Mouse (Mus musculus): ENCODE measurements around the gene Pou3f3.

The Pou3f3 gene

GRCm38 (mm10) chr1:42710234-42710633 lies 14.7 kb downstream of the Pou3f3 start:
- no peak for DNase-seq (ENCODE audit: low spot score)

GRCm38 (mm10) chr1:42710995-42711394 lies 15.4 kb downstream of the Pou3f3 start:
- DNase-seq (ENCODE audit: low spot score), result peak; percentile 22

- peak; percentile 16 for DNase-seq (ENCODE audit: low spot score)
These were observed 16.1 kb downstream of the Pou3f3 start for GRCm38 (mm10) chr1:42711456-42712310.

GRCm38 (mm10) chr1:42712311-42712690 lies 16.7 kb downstream of the Pou3f3 start:
- DNase-seq (ENCODE audit: low spot score), result peak; percentile 8

- peak; percentile 59 for DNase-seq (ENCODE audit: low spot score)
These were observed 17.8 kb downstream of the Pou3f3 start for GRCm38 (mm10) chr1:42713104-42713932.

- DNase-seq (ENCODE audit: low spot score), result peak; percentile 81
These were observed 18.7 kb downstream of the Pou3f3 start for GRCm38 (mm10) chr1:42714016-42714931.

- no peak for DNase-seq (ENCODE audit: low spot score)
These were observed 23.0 kb downstream of the Pou3f3 start for GRCm38 (mm10) chr1:42718549-42718948.

DNA sequence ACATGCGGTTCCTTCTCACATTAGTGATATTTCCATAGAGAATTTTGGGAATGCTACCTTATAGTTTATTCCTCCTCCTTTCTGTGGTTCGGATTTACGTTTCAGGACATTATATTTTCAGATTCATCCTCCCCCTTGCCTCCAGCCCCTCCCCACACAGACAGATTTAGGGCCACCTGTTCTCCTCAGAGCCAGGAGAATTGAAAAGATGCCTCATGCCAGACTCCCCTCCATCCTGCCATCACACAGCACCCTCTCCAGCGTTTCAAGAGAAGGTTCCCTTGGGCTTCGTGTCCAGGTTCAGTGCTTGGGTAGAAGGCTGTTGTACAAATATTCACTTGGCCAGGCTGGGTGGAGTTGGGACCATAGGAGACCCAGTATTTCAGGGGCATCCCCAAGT lies 25.8 kb downstream of the Pou3f3 start:
- DNase-seq (ENCODE audit: low spot score), result no peak

DNA sequence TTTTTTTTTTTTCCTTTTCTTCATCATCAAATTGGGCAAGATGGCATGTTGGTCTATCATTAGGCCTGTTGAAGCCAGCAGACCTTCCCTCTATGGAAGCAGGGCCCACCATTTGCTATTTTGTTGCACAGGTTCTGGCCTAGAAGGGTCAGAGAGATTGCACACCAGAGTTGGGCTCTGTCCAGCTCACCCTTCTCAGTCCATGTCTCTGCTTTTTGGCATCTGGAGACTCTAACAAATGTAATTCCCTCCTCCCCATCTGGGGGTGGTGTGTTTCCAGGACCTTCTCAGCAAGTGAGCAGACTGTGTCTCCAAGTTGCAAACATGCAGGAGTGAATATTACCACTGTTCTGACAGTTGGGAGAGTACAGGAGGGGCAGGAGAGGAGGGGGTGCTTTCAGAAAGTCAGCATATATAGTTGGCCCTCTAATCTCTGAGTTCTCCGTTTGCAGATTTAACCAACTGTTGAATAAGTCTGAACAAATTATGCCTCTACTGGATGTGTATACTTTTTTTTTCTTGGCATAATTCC lies 28.3 kb downstream of the Pou3f3 start:
- DNase-seq (ENCODE audit: low spot score), result no peak

DNA sequence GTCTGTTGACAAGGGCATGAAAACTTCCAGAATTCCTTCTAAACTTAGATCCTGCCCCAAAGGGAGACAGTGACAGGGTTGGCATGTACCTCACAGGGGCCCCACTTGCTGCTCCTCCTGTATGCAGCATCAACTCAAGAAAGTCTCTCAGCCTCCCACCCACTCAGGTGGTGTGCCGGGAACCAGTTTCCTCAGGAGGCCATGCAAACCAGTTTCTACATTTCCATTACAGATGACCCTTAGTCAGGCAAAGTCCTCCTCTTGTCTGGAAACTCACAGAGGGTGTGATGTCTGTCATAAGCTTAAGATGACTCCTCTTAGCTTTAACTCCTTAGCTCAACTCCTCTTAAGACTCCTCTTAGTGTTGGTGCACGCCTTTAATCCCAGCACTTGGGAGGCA lies 29.3 kb downstream of the Pou3f3 start:
- no peak for DNase-seq (ENCODE audit: low spot score)

GRCm38 (mm10) chr1:42727161-42727560 lies 31.6 kb downstream of the Pou3f3 start:
- DNase-seq (ENCODE audit: low spot score), result no peak

DNA sequence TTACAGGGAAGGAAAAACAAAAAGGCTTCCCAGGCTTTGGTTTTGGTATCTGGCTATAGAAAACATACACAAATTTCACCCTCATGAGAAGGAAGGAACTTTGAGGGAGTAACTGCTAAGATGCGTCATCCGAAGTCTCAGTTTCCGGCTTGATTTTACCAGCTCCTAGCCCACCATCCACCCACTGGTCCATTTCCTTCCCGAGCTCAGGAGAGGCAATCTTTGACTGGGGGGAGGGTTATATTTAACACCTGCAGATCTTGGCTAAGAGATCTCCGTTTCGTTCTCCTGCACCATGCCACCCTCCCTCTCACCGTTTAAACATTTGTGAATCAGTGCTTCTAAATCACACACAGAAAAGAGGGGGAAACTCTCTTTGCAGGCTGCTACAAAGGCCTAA lies 32.1 kb downstream of the Pou3f3 start:
- DNase-seq (ENCODE audit: low spot score), result no peak

GRCm38 (mm10) chr1:42741383-42742241 lies 46.0 kb downstream of the Pou3f3 start:
- DNase-seq (ENCODE audit: low spot score), result peak; percentile 11

GRCm38 (mm10) chr1:42742242-42742560 lies 46.6 kb downstream of the Pou3f3 start:
- DNase-seq (ENCODE audit: low spot score), result no peak

DNA sequence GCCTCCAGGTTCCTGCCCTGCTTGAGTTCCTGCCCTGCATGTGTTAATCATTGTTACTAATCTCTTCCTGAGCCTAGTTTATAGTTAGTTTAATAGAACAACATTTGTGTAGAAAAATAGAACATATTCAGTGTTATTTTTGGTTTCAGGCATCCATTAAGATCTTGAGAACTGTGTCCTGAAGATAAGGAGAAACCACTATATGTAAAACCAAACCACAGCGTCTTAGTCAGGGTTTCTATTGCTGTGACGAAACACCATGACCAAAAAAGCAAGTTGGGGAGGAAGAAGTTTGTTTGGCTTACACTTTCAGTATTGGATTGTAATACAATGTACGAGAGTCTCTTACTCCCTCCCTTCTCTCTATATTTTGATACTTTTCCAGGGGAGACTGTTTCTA lies 49.5 kb downstream of the Pou3f3 start:
- no peak for DNase-seq (ENCODE audit: low spot score)

- no peak for DNase-seq (ENCODE audit: low spot score)
These were observed 54.1 kb downstream of the Pou3f3 start for GRCm38 (mm10) chr1:42749536-42750292.

All from retina, embryonic 14.5 days (tissue).